ENCODE assay signal across 9 mouse cellular contexts in genomic region chr3:118434311-118434710, GRCm38 (mm10).
DNase-seq lines count a peak whose midpoint lies in the region; ATAC-seq lines count a peak whose summit lies in the region.
"Had no signal": no experiment of that assay in that cellular context is flagged by ENCODE, and none has a peak within 500 bp of the region (broad histone marks: within the 10 kb centered on the region; RNA-seq: fewer than 3 reads in every experiment).

No protein-coding gene starts in this region.

- H3K4me3 ChIP-seq in heart, embryonic 16.5 days (ENCODE audit: low read length), result peak overlapping the region; percentile 62
- H3K4me3 ChIP-seq in forebrain, embryonic 14.5 days (ENCODE audit: low read depth, low read length), result peak overlapping the region; percentile 41
- peak overlapping the region; percentile 62 for H3K4me3 ChIP-seq in midbrain, embryonic 10.5 days

- peaks cover 49% of the 10 kb centered on the region for H3K27me3 ChIP-seq in heart, embryonic 16.5 days (ENCODE audit: control insufficient read depth, insufficient read depth, low read length)
- no peaks in the 10 kb centered on the region for H3K27me3 ChIP-seq in forebrain, embryonic 14.5 days (replicated peaks; ENCODE audit: control insufficient read depth, insufficient read depth, low read length)
- H3K27me3 ChIP-seq in midbrain, embryonic 10.5 days (ENCODE audit: low read depth, poor library complexity, severe bottlenecking), result peaks cover 80% of the 10 kb centered on the region

- H3K4me2 ChIP-seq in heart, embryonic 16.5 days (ENCODE audit: low read depth, low read length), result peak overlapping the region; percentile 91
- peak overlapping the region; percentile 95 for H3K4me2 ChIP-seq in forebrain, embryonic 14.5 days (ENCODE audit: low read length)

- no peak for ATAC-seq in heart, embryonic 16.5 days (replicated peaks; ENCODE audit: extremely low read depth, insufficient read depth, low FRiP score)
- ATAC-seq in forebrain, embryonic 14.5 days, result peak; percentile 28
- ATAC-seq in erythroid progenitor cell, adult 5-6 weeks (replicated peaks; ENCODE audit: low FRiP score, poor library complexity, severe bottlenecking), result no peak

- WGBS in heart, embryonic 16.5 days, result 0% methylated on average over 17 of the region's 17 CpGs
- WGBS in forebrain, embryonic 14.5 days, result under 1% methylated on average over 17 of the region's 17 CpGs
- WGBS in midbrain, embryonic 10.5 days, result under 1% methylated on average over 17 of the region's 17 CpGs

- no peak overlapping the region for H3K9ac ChIP-seq in heart, embryonic 16.5 days (ENCODE audit: low read length)
- peak overlapping the region; percentile 70 for H3K9ac ChIP-seq in forebrain, embryonic 14.5 days (ENCODE audit: low read length)
- H3K9ac ChIP-seq: liver, embryonic 14.5 days had no signal

- H3K9me3 ChIP-seq in heart, embryonic 16.5 days (replicated peaks; ENCODE audit: control insufficient read depth, low read length), result no peaks in the 10 kb centered on the region
- no peaks in the 10 kb centered on the region for H3K9me3 ChIP-seq in forebrain, embryonic 14.5 days (replicated peaks; ENCODE audit: control insufficient read depth, low read length)
- H3K9me3 ChIP-seq in midbrain, embryonic 10.5 days (replicated peaks), result no peaks in the 10 kb centered on the region

- no peak overlapping the region for H3K27ac ChIP-seq in heart, embryonic 16.5 days (ENCODE audit: low read length)
- H3K27ac ChIP-seq in forebrain, embryonic 14.5 days (ENCODE audit: low read depth, low read length), result peak overlapping the region; percentile 79; the same call in 1 of the 2 replicates
- no peak overlapping the region for H3K27ac ChIP-seq in midbrain, embryonic 10.5 days (replicated peaks)
- H3K27ac ChIP-seq: liver, embryonic 14.5 days had no signal

- no peaks in the 10 kb centered on the region for H3K36me3 ChIP-seq in heart, embryonic 16.5 days (ENCODE audit: control insufficient read depth, insufficient read depth)
- no peaks in the 10 kb centered on the region for H3K36me3 ChIP-seq in forebrain, embryonic 14.5 days (ENCODE audit: control insufficient read depth, insufficient read depth, low read length)
- no peaks in the 10 kb centered on the region for H3K36me3 ChIP-seq in midbrain, embryonic 10.5 days

- DNase-seq in heart, adult 8-10 months (ENCODE audit: low spot score), result no peak
- peak; percentile 41 for DNase-seq in brain, adult 2 months (ENCODE audit: low read depth, low spot score)
- peak; percentile 45 for DNase-seq in forebrain, embryonic 14.5 days (ENCODE audit: low spot score)
- peak; percentile 48 for DNase-seq in midbrain, embryonic 10.5 days (ENCODE audit: low spot score)
- no peak for DNase-seq in spleen, postnatal 36 days (ENCODE audit: low spot score in 2 of 2)
- no peak for DNase-seq in thymus, postnatal 36 days

- peaks cover 16% of the 10 kb centered on the region for H3K4me1 ChIP-seq in heart, embryonic 16.5 days (ENCODE audit: control insufficient read depth, insufficient read depth, low read length)
- H3K4me1 ChIP-seq in forebrain, embryonic 14.5 days (ENCODE audit: control insufficient read depth, insufficient read depth, low read length), result peaks cover 4% of the 10 kb centered on the region; the same call in 1 of the 2 replicates
- H3K4me1 ChIP-seq in midbrain, embryonic 10.5 days, result peaks cover 37% of the 10 kb centered on the region

Comparison
In these comparisons a context has a peak if more than half of its experiments do, and no peak if none do; other contexts are left out.
1. DNase-seq: peak in brain, adult 2 months (single experiment), forebrain, embryonic 14.5 days (single experiment) and midbrain, embryonic 10.5 days (single experiment); none in heart, adult 8-10 months (single experiment), spleen, postnatal 36 days (0 of 2) and thymus, postnatal 36 days (0 of 2).
2. Peak in every context shown above with its lines, with median percentiles within 50 percentile points of each other: H3K4me3 ChIP-seq.